Mouse (Mus musculus): Measurements from ENCODE around the gene Gjc2. TPM values are rescaled to one million over a fixed set of nuclear protein-coding genes. Genes with fewer than 3 reads are reported as not detected.

Gene Gjc2
- total RNA-seq, 2 experiments from 2014 or later = 0.23 to 0.33 TPM

Other genes starting within 250 kb of the Gjc2 start
- gene Rnf187, start 244.3 kb downstream of the Gjc2 start, total RNA-seq (2021) = 10 to 100 TPM; 88.8 to 90.3 TPM
- under 1 TPM; 0.62 to 0.97 TPM for gene Hist3h2ba, start 234.3 kb downstream of the Gjc2 start, total RNA-seq (2021)
- 10 to 100 TPM in 1 of 2 experiments, 1 to 10 TPM in 1; 9.1 to 11.1 TPM for gene Hist3h2a, start 228.5 kb downstream of the Gjc2 start, total RNA-seq (2021)
- gene Trim17, start 228.5 kb downstream of the Gjc2 start, total RNA-seq (2021) = under 1 TPM; 0.31 to 0.41 TPM
- gene Trim11, start 205.1 kb downstream of the Gjc2 start, total RNA-seq (2021) = 1 to 10 TPM; 5.9 to 6.5 TPM
- gene Obscn, start 46.8 kb downstream of the Gjc2 start, total RNA-seq (2021) = 1,000 to 10,000 TPM; 1,684 to 1,873 TPM
- gene Iba57, start 19.5 kb downstream of the Gjc2 start, total RNA-seq (2021) = 1 to 10 TPM; 6.9 to 7.2 TPM
- 10 to 100 TPM; 32.9 to 38.0 TPM for gene Guk1, start 9.0 kb upstream of the Gjc2 start, total RNA-seq (2021)
- gene Mrpl55, start 19.3 kb upstream of the Gjc2 start, total RNA-seq (2021) = 10 to 100 TPM; 57.0 to 65.8 TPM
- 1 to 10 TPM; 2.3 to 2.6 TPM for gene 2310033P09Rik, start 25.1 kb upstream of the Gjc2 start, total RNA-seq (2021)
- 100 to 1,000 TPM; 230 to 237 TPM for gene Arf1, start 45.1 kb upstream of the Gjc2 start, total RNA-seq (2021)
- gene Wnt3a, start 107.5 kb upstream of the Gjc2 start, total RNA-seq (2021) = not detected
- gene Wnt9a, start 123.7 kb upstream of the Gjc2 start, total RNA-seq (2021) = 1 to 10 TPM; 7.9 to 9.9 TPM
- gene Prss38, start 192.4 kb upstream of the Gjc2 start, total RNA-seq (2021) = not detected